Mouse (Mus musculus) urinary bladder, adult 18-20 months (tissue): ENCODE measurements around the gene Slc35b2.

Experiments
- DNase-seq, 2 experiments: peaks; one replicate each; pipeline ENCODE4 v3.0.0; 2022; ENCODE audit warnings: low spot score in 2 of 2, mixed read lengths in 2 of 2

Gene Slc35b2

GRCm38 (mm10) chr17:45545278-45545961, 18.3 kb upstream of the Slc35b2 start:
- DNase-seq: no peak

GRCm38 (mm10) chr17:45546941-45547340, 16.7 kb upstream of the Slc35b2 start:
- DNase-seq: no peak

- no peak for DNase-seq
Measured at GRCm38 (mm10) chr17:45547461-45548190, 16.0 kb upstream of the Slc35b2 start.

GRCm38 (mm10) chr17:45548541-45549512, 14.8 kb upstream of the Slc35b2 start:
- DNase-seq: no peak

- no peak for DNase-seq
Measured at GRCm38 (mm10) chr17:45549617-45550181, 14.0 kb upstream of the Slc35b2 start, which contains the start of gene Tmem151b. Gene Tmem151b (minus strand): TSS chr17:45549677.

- DNase-seq: no peak
Measured at GRCm38 (mm10) chr17:45550253-45550652, 13.4 kb upstream of the Slc35b2 start.

GRCm38 (mm10) chr17:45551249-45551796, 12.4 kb upstream of the Slc35b2 start:
- no peak for DNase-seq

- peak in 1 of 2 experiments; percentile 60 for DNase-seq
Measured at GRCm38 (mm10) chr17:45551816-45552451, 11.7 kb upstream of the Slc35b2 start.

GRCm38 (mm10) chr17:45553065-45553464, 10.6 kb upstream of the Slc35b2 start:
- no peak for DNase-seq

GRCm38 (mm10) chr17:45554420-45554819, 9.3 kb upstream of the Slc35b2 start:
- DNase-seq: no peak

GRCm38 (mm10) chr17:45555452-45556106, 8.1 kb upstream of the Slc35b2 start, which contains the start of gene Nfkbie:
Gene Nfkbie (plus strand): TSS chr17:45555703.
- DNase-seq: peak; percentile 93 to 98

- no peak for DNase-seq
Measured at GRCm38 (mm10) chr17:45556107-45556489, 7.6 kb upstream of the Slc35b2 start.

- no peak for DNase-seq
Measured at GRCm38 (mm10) chr17:45556514-45557245, 7.0 kb upstream of the Slc35b2 start.

- DNase-seq: no peak
Measured at GRCm38 (mm10) chr17:45557246-45557824, 6.3 kb upstream of the Slc35b2 start.

- no peak for DNase-seq
Measured at GRCm38 (mm10) chr17:45557998-45558862, 5.4 kb upstream of the Slc35b2 start.

GRCm38 (mm10) chr17:45559732-45560525, 3.7 kb upstream of the Slc35b2 start:
- DNase-seq: no peak

- no peak for DNase-seq
Measured at GRCm38 (mm10) chr17:45563216-45563615, 458 bp upstream of the Slc35b2 start.
